Mouse (Mus musculus) heart, embryonic 12.5 days (tissue): ENCODE results near the gene Pdcd5. TPM values are rescaled to one million over a fixed set of nuclear protein-coding genes. Genes with fewer than 3 reads are reported as not detected.
A peak's percentile ranks its signal among the peaks of the same experiment; 100 is the strongest.

Experiments used
- ATAC-seq: fragments of 200-750 bp; cut with Nextera tagmentation; 2 replicates; pipeline ENCODE4 v1.8.0; 2017; ENCODE audit warnings: moderate TSS enrichment, moderate library complexity; ENCODE audit not compliant: insufficient number of reproducible peaks, low FRiP score
- H3K27ac ChIP-seq: fragments of 300-500 bp; sonication (generic); 2 replicates; pipeline ENCODE4 v1.5.1; 2016; ENCODE audit warnings: mild to moderate bottlenecking, moderate library complexity; ENCODE audit not compliant: poor library complexity, severe bottlenecking
- H3K27me3 ChIP-seq: fragments of 300-500 bp; sonication (generic); replicated peaks from 2 replicates; pipeline ENCODE4 v1.6.1; 2016; ENCODE audit warnings: mild to moderate bottlenecking, moderate library complexity
- H3K36me3 ChIP-seq: fragments of 300-500 bp; sonication (generic); 2 replicates; pipeline ENCODE4 v1.6.1; 2016; ENCODE audit warnings: mild to moderate bottlenecking, moderate library complexity
- H3K4me1 ChIP-seq: fragments of 300-500 bp; sonication (generic); replicated peaks from 2 replicates; pipeline ENCODE4 v1.6.1; 2016; ENCODE audit warnings: mild to moderate bottlenecking
- H3K4me2 ChIP-seq: fragments of 300-500 bp; sonication (generic); 2 replicates; pipeline ENCODE4 v1.6.1; 2016; ENCODE audit warnings: mild to moderate bottlenecking, moderate library complexity
- H3K4me3 ChIP-seq: fragments of 300-500 bp; sonication (generic); 2 replicates; pipeline ENCODE4 v1.5.1; 2016; ENCODE audit warnings: mild to moderate bottlenecking
- H3K9ac ChIP-seq: fragments of 300-500 bp; sonication (generic); 2 replicates; pipeline ENCODE4 v1.6.1; 2016; ENCODE audit warnings: mild to moderate bottlenecking, moderate library complexity
- H3K9me3 ChIP-seq: fragments of 300-500 bp; sonication (generic); replicated peaks from 2 replicates; pipeline ENCODE4 v1.6.1; 2016; ENCODE audit warnings: mild to moderate bottlenecking, moderate library complexity
- WGBS: fragments of 180-500 bp; shearing (Covaris S2); methylation state at CpG from one replicate; pipeline ENCODE4 v1.1.7; 2016; 5-methylcytosine and 5-hydroxymethylcytosine counted together
- polyA plus RNA-seq: library from polyadenylated mRNA; unstranded; fragments of >200 nt; fragmentation: Nextera tagmentation; extraction: Ambion mirVana; gene quantifications from 2 replicates; pipeline ENCODE4 v1.2.1, GENCODE M21; 2016

Gene Pdcd5
- polyA plus RNA-seq, 1 experiment from 2014 or later = 293 TPM

DNA sequence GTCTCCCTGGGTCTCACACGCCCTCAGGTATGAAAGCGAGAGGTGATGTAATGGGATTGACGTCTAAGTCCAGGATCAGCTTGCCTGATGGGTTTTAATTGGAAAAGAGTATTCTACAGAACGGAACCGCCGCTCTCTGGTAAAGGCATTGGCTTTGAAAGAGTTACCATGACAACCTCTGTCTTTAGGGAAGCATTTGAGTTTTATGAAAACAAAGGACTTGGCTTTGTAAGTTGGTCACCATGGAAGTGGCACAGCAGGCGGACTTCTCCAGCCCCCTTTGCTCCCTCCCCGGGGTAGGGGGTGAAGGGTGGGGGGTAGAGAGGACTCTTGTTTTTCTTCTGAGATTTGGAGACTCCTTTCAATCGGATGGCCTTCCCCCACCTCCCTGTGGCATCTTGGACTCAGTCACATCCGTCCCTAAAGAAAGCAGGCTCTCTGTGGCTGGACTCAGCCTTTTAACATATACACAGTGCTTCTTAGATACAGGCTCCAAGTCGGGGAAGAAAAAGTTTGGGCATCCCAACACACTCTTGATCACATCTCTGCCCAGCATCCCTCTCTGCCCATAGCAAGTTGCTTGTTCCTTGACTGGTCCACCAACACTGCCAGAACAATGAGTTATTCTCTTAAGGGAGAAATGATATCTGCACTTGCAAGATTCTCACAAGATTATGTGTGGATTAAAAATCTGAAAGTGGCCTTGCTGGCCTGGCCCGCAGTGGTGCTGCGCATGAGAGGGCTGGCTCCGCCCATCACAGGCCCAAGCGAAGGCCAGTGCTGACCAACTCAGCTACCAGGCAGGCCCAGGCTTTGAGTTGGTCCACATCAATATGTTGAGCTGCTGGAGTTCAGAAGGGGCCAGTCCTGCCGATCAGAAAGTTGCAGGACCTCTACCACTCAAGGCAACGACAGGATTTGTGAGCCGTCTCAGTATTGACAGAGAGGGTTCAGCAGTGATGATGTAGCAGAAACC is 21.0 kb upstream of the Pdcd5 start:
- Histone ChIP-seq H3K27ac (no peak overlapping the region), H3K4me3 (no peak overlapping the region), H3K4me2 (no peak overlapping the region), H3K36me3 (no peaks in the 10 kb centered on the region), H3K27me3 (no peaks in the 10 kb centered on the region), H3K4me1 (no peaks in the 10 kb centered on the region), H3K9me3 (no peaks in the 10 kb centered on the region), H3K9ac (no peak overlapping the region)
- ATAC-seq = peak; percentile 33; the same call in 1 of the 2 replicates
- 63% methylated on average over 18 of the region's 18 CpGs for WGBS

DNA sequence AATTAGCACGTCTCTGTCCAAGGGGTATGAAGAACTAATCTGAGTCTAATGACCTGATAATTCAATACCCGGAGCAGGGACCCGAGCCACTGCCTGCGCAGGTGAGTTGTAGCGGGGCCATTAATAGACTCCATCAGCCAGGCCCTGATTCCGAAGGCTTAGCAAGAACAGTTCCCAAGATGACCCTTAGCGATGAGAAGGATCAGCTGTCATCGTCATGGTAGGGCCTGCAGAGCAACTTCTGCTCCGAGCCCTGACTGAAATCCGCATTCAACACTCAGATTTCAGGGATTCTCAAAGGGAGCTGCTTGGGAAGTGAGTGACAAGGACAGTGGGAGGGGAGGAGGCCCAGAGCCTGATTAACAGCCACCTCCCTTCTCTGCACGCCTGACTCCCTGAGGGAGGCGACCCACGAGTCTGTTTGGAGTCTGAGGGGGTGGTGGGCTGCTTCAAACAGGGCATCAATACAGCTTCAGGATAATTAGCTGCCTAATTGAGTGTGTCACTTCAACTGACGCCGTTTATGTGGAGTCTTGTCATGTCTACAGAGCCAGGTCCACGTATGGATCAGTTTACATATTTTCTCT is 16.6 kb upstream of the Pdcd5 start:
- Histone ChIP-seq H3K27ac (no peak overlapping the region), H3K4me3 (no peak overlapping the region), H3K27me3 (no peaks in the 10 kb centered on the region), H3K36me3 (no peaks in the 10 kb centered on the region), H3K9ac (no peak overlapping the region), H3K4me2 (no peak overlapping the region), H3K9me3 (0 out of 2 replicates have a peak, but pooled peaks cover 3% of the 10 kb centered on the region), H3K4me1 (no peaks in the 10 kb centered on the region)
- ATAC-seq = no peak
- WGBS = 61% methylated on average over 16 of the region's 16 CpGs

DNA sequence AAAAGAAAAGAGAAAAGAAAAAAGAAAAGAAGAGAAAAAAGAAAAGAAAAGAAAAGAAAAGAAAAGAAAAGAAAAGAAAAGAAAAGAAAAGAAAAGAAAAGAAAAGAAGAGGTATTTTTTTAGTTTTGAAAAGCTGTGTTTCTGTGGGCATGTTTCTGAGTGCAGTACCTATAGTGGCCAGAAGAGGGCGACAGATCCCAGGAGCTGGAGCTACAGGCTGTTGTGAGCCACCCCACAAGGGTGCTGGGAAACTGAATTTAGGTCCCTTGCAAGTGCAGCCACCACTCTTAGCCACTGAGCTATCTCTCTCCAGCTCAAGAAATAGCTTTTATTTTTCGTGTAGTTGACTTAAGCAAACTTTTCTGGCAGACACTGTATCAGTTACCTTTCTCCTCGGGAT is 11.9 kb upstream of the Pdcd5 start:
- 55% methylated on average over 3 of the region's 3 CpGs for WGBS
- H3K36me3 ChIP-seq = no peaks in the 10 kb centered on the region
- no peak for ATAC-seq
- H3K4me3 ChIP-seq = no peak overlapping the region
- no peaks in the 10 kb centered on the region for H3K4me1 ChIP-seq
- no peaks in the 10 kb centered on the region for H3K27me3 ChIP-seq
- H3K9me3 ChIP-seq = 0 out of 2 replicates have a peak, but pooled peaks cover 3% of the 10 kb centered on the region
- H3K27ac ChIP-seq = no peak overlapping the region
- H3K4me2 ChIP-seq = no peak overlapping the region
- H3K9ac ChIP-seq = no peak overlapping the region

DNA sequence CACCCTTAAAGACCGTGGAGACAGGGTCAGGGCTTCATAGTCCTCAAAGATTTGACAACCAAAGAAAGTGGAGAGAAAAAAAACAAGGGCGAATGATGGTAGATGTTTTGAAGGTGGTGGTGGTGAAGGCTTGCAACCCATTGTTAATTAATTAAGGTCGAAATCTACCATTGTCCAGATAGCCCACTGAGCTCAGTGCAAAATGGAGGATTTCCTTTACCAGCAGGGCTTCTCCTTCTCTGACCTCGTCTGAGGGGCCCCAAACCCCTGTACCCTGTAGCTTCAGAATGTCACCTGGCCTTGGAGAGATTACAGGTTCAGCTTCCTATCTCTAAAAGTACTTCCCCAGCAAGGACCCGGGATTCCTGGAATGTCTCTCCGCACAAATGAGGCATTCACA is 10.5 kb upstream of the Pdcd5 start:
- no peak overlapping the region for H3K4me2 ChIP-seq
- H3K27me3 ChIP-seq = no peaks in the 10 kb centered on the region
- no peak overlapping the region for H3K4me3 ChIP-seq
- H3K4me1 ChIP-seq = no peaks in the 10 kb centered on the region
- no peak overlapping the region for H3K27ac ChIP-seq
- H3K36me3 ChIP-seq = no peaks in the 10 kb centered on the region
- 43% methylated on average over 6 of the region's 6 CpGs for WGBS
- ATAC-seq = no peak
- H3K9ac ChIP-seq = no peak overlapping the region
- 0 out of 2 replicates have a peak, but pooled peaks cover 3% of the 10 kb centered on the region for H3K9me3 ChIP-seq

DNA sequence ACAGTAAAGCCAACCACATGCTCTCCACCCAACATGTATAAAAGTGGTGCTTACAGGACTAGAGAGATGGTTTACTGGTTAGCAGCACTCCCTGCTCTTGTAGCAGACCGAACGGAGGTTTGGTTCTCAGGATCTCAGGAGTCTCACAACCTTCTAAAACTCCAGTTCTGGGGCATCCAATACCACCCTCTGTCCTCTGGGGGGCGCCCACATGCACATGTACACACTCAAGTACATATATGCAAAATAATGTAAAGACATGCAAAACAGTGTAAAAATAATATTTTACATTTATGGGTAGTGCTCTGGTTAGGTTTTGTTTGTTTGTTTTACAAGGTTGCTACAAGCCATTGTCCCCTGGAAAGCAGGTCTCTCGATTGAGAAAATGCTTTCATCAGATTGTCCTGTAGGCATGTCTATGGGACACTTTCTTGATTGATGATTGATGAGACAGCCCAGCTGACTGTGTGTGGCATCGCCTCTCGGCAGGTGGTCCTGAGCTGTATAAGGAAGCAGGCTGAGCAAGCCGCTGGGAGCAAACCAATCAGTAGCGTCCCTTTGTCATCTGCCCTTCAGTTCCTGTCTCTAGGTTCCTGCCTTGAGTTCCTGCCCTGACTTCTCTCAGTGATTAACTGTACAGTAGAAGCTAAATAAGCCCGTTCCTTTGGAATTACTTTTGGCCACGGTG is 4.4 kb upstream of the Pdcd5 start:
- WGBS = 75% methylated on average over 10 of the region's 10 CpGs
- H3K4me1 ChIP-seq = 0 out of 2 replicates have a peak, but pooled peaks cover 3% of the 10 kb centered on the region
- H3K9ac ChIP-seq = no peak overlapping the region
- H3K27ac ChIP-seq = no peak overlapping the region
- no peaks in the 10 kb centered on the region for H3K27me3 ChIP-seq
- H3K4me2 ChIP-seq = no peak overlapping the region
- no peak overlapping the region for H3K4me3 ChIP-seq
- H3K36me3 ChIP-seq = no peaks in the 10 kb centered on the region
- no peaks in the 10 kb centered on the region for H3K9me3 ChIP-seq
- no peak for ATAC-seq

DNA sequence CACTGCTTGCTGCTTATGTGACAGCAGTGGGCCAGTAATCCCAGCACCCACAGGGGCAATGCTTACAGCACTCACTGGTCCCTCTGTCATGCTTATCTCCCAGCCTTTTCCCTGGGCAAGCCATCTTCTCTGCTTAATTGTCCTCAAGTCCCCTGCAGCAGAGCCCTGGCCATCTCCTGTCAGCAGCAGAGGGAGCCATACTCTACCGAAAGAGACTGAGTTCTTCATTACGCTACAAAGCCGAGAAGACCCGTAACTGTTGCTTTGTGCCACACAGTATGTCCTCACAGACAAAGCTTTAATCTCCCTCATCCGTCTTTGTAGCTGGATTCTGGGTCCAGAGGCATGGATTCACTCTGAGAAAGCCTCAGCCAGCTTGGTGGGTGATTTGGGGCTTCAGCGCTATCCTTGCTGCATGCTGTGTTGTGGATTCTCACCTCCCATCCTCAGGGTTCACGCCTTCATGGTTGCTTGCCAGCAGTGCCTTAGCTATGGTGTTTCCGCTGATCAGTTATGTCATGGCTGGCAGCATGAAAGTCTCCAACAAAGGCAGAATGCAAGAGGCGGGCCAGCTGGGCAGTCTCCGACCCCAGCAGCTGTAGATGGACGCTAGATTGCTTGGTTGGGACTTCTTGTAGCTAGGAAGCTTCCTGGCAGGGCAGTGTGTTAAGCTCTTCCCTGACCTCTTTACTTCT is 3.5 kb upstream of the Pdcd5 start:
- no peaks in the 10 kb centered on the region for H3K36me3 ChIP-seq
- H3K4me1 ChIP-seq = 0 out of 2 replicates have a peak, but pooled peaks cover 3% of the 10 kb centered on the region
- no peak overlapping the region for H3K27ac ChIP-seq
- 60% methylated on average over 11 of the region's 11 CpGs for WGBS
- H3K9ac ChIP-seq = no peak overlapping the region
- no peak overlapping the region for H3K4me3 ChIP-seq
- no peak for ATAC-seq
- H3K9me3 ChIP-seq = no peaks in the 10 kb centered on the region
- H3K27me3 ChIP-seq = no peaks in the 10 kb centered on the region
- no peak overlapping the region for H3K4me2 ChIP-seq

DNA sequence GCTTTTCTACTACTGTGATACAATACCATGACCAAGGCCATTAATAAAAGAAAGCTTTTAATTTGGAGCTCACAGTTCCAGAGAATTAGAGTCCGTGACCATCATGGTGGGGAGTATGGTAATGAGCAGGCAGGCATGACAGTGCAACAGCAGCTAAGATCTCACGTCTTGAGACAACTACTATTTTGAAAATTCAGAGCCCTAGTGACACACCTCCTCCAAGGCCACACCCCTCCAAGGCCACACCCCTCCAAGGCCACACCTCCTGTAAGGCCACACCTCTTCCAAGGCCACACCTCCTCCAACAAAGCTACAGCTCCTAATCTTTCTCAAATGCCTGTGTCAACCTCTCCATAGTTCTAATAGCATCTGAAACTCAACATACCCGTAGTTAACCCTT is 1.8 kb upstream of the Pdcd5 start:
- ATAC-seq = peak; percentile 63
- Histone ChIP-seq H3K4me1 (0 out of 2 replicates have a peak, but pooled peaks cover 3% of the 10 kb centered on the region), H3K4me3 (no peak overlapping the region), H3K9me3 (no peaks in the 10 kb centered on the region), H3K4me2 (no peak overlapping the region), H3K27ac (no peak overlapping the region), H3K9ac (no peak overlapping the region), H3K27me3 (no peaks in the 10 kb centered on the region), H3K36me3 (peaks cover 17% of the 10 kb centered on the region)
- 52% methylated on average over 3 of the region's 3 CpGs for WGBS

DNA sequence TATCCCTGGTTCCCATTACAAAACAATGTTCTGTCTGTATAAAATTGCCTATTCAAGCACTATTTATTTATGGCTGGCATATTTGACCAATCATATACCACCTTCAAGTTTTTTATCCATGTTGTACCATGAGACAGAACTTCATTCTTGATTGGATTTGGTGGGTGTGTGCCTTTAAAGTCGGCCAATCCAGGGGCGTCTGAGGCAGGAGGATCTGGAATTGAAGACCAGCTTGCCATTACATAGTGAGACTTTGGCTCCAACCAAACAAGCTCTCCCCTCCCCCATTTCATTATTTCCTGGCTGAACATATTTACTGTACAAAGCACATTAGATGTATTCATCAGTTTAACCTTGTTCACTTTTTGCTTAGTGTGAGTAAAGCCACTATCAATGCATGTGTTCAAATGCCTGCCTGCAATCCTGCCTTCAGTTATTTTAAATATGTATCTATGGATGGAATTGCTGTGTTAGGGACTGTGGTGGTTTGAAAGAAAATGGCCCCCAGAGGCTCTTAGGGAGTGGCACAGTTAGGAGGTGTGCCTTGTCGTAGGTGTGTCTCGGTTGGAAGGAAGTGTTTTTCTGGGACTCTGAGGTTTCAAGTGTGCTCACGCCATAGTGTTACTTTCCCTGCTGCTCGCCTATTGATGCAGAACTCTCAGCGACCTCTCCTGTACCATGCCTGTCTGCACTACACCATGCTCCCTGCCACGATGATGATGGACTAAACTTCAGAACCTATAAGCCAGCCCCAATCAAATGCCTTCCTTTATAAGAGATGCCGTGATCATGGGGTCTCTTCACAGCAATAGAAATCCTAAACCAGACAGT is 1.1 kb upstream of the Pdcd5 start:
- no peak for ATAC-seq
- WGBS = 64% methylated on average over 9 of the region's 9 CpGs
- no peak overlapping the region for H3K4me2 ChIP-seq

DNA sequence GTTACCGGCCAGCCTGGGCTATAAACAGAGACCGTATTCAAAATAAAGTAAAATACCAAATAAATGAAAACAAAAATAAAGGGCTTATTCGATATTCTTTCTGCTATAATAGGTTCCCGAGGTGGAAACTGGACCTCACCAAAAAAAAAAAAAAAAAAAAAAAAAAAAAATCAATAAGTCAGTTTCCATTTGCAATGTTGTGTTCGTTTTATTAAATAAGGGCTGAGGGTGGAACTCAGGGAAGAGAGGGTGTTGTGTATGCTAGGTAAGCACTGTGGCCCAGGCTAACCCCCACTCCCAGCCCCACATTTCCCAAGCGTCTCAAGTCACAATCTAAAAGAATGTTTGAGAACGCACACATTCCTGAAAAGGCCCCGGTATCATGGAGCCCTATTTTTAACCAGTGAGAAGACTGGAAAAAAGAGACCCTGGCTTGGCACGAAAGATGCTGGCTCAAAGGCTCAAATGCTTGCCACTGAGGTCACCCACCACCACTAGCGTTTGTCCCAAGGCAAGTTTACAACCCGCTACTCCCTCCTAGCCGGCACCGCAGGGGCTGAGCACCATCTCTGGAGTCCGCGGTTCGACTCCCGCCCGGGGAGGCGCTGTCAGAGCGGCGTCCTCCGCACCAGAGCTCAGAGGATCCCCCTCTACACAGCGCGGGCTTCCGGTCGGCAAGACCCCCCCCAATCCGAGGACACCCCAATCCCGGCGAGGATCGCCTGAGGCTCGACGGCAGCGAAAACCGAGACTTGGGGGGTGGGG is 822 bp downstream of the Pdcd5 start:
- peak overlapping the region; percentile 97 for H3K9ac ChIP-seq
- peak; percentile 33 for ATAC-seq
- peak overlapping the region; percentile 86 for H3K27ac ChIP-seq
- 10% methylated on average over 34 of the region's 34 CpGs for WGBS
- peak overlapping the region; percentile 97 for H3K4me3 ChIP-seq
- 0 out of 2 replicates have a peak, but pooled peaks cover 3% of the 10 kb centered on the region for H3K4me1 ChIP-seq
- H3K9me3 ChIP-seq = no peaks in the 10 kb centered on the region
- H3K27me3 ChIP-seq = no peaks in the 10 kb centered on the region
- H3K36me3 ChIP-seq = peaks cover 42% of the 10 kb centered on the region
- H3K4me2 ChIP-seq = peak overlapping the region; percentile 74

More for the DNA sequence above, 1.1 kb upstream of the Pdcd5 start:
- no peak overlapping the region for H3K4me3 ChIP-seq
- no peaks in the 10 kb centered on the region for H3K9me3 ChIP-seq
- 0 out of 2 replicates have a peak, but pooled peaks cover 3% of the 10 kb centered on the region for H3K4me1 ChIP-seq
- H3K9ac ChIP-seq = no peak overlapping the region
- H3K27me3 ChIP-seq = no peaks in the 10 kb centered on the region
- H3K36me3 ChIP-seq = peaks cover 23% of the 10 kb centered on the region
- no peak overlapping the region for H3K27ac ChIP-seq
